Mouse (Mus musculus) c-Kit-positive CD71-positive TER-119-positive erythroid progenitor cells, embryonic 14.5 days (primary cell): Measurements from ENCODE around the gene Calhm3.
"Not testable (repeated sequence)": the region's sequence is repeated elsewhere in the genome, so short reads cannot be mapped to it uniquely, and the experiment has no call there.

Experiments used
- DNase-seq: peaks from one replicate; pipeline ENCODE4 v3.0.0-alpha.2; 2013; ENCODE audit warnings: low spot score

Gene Calhm3

DNA sequence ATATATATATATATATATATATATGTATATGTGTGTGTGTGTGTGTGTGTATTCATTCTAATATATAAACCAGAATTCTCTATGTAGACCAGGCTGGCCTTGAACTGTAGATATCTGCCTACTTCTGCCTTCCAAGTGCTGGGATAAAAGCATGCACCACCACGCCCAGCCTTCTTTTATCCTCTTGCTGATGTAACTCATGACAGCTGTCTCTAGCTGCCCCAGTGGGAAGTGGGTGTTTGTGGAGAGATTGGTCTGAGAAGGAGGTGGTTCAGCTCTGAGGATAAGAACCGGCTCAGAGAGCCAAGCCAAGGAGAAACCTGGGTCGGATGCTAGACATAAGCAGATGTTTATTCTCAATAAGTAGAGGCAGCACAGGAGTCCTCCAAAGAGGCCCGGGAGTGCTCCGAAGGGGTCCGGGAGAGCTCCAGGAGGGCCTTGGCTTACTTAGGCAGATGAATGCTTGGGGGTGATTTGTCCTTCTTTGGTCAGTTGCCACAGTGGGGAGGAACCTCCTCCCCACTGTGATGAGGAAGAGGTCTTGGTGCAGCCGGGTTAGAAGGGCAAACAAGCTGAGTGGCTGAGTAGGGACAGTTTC is 10.2 kb upstream of the Calhm3 start:
- no peak for DNase-seq

DNA sequence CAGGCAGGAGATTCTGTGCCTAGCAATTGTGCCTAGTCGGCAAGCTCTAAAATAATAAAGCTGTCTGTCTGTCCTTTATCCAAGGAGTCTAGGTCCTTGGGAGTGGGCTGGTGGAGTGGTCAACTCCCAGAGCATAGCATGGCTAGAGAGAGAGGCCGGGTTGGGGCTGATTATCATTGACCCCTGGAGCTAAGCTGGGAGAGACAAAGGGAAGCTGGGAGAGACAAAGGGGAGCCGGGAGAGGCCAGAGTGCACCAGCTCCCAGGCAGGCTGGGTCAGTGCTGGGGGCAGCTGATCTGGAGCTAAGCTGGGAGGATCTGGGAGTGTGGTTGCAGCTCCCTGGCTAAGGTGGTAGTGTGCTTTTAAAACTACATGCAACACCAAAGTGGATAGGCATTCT is 9.2 kb upstream of the Calhm3 start:
- no peak for DNase-seq

DNA sequence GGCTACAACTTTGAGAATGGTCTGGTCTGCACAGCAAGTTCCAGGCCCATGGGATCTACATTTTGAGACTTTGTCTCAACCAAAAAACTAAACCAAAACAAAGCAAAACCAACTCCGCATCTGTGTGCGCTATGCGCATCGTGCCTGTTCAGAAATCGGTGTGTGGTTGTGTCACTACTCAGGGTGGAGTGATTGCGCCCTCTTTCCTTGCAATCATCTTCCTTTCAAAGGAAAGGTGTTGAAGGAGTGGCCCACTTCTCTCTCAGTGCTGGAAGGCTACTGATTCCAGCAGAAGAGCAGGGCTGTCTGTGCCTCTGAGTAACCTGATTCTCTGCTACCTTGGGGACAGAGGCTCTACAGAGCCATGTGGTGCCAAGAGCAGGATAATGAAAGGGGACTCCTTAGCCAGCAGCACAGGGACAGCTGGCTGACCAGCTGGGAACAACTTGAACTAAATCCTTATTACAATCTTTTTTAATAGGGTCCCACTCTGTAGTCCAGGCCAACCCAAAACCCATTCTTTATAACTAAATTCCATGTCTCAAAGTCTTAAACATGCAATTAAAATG is 5.7 kb upstream of the Calhm3 start:
- no peak for DNase-seq

DNA sequence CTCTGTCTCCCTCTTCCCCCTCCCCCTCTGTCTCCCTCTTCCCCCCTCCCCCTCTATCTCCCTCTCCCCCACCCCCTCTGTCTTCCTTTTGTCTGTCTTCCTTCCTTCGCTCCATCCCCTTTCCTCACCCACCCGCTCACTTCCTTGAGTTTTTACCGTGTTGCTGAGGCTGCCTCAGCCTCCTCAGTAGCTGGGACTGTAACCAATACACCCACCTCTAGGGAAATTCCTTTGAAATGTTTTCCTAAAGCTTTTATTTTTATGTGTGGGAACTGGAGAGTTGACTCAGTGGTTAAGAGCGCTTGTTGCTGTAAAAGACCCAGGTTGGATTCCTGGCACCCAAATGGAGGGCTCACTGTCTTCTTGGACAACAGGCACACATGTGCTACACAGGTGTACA is 4.1 kb upstream of the Calhm3 start:
- no peak for DNase-seq

DNA sequence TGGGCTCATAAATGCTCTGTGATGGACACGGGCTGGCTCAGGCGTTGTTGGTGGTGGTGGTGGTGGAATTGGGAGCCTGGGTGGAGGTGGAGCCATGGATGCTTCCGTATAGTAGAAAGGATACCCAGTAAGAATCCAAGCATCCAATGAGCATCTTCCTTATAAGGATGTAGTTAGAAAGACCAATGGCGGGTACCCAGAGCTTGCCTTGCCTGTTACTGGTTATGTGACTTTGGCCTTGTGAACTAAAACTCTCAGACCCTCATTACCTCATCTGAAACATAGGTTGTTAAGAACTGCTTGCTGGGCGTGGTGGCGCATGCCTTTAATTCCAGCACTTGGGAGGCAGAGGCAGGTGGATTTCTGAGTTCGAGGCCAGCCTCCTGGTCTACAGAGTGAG is 3.8 kb downstream of the Calhm3 start:
- DNase-seq: no peak

DNA sequence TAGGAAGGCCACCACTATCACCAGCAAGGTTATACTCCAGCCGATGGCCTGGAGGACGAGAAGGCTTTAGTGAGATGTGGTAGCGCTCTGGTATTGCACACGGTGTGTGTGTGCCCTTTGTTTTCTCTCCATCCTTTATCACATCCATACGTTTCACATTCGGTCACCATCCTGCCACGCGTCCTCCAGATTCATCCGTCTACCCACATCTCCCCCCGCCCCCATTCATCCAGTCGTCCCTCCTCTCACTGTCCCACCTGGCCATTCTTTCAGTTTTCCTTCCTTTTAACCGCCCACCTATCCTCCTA is 5.5 kb downstream of the Calhm3 start:
- no peak for DNase-seq

DNA sequence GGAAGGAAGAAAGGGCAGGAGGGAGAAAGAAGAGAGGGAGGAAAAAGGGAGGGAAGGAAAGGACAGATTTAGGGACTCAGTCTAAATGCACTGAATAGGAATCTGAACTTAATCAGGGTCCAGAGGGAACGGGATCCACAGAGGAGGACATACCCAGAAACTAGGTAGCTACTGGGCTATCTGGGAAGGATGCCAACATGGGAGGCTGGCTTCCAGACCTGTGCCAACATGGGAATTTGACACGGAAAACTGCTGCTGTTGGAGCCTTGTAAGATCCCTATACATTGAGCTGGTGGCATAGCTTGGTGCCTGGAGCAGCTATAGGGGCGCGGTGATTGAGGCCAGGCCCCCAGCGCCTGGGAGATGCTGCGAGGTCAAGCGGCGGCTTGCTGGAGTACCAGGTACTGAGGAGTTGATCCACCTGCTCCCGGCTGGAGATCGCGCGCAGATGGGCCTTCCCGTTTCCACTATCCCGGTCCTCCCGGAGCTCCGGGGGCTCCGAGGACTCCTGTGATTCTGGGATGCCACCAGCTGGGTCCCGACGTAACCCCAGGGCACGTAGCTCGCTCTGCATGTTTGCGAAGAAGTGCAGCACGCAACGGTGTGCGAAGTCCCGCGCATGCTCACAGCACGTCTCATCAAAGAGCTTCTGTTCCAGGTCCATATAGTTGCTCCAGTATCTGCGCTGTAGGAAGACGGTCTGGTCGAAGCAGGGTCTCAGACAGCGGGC is 6.1 kb downstream of the Calhm3 start:
- no peak for DNase-seq

DNA sequence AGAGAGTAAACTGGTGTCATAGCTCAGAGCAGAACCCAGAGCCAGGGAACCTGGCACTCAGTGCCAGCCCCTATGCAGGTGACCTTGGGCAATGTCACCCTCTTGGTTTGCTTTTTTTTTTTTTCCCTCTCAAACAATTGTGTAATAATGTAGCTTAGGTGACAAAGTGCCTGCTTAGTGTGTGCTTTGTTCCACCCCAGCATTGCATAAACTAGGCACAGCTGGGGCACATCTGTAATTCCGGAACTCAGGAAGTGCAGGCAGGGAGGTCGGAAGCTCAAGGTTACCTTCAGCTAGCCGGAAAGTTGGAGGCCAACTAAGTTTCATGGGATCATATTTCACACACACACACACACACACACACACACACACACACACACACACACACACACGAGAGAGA is 7.7 kb downstream of the Calhm3 start:
- no peak for DNase-seq

DNA sequence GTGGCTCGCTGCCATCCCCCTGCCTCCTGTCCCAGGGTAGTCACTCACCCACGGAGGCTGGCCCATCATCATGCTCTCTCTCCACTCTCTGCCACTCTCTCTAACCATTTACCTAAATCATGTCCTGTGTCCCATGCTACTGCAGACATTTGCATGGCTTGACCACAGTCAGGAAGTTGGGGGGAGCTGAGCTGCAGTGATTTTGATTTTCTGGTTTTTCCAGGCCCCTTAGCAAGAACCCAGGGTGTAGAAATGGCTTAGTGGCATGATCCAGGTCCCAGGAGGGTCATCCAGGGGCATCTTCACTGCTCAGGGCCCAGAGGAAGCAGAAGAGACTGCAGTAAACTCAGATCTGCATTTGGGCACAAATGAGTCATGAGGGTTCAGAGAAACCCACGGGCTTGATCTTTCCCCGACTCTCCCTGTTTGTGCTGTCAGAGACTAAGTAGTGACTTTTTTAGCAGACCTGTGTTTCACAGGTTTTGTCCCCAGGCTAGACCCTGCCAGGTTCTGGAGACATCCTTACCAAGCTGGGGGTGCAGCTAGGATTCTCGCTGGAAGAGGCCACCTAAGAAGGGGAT is 9.2 kb downstream of the Calhm3 start:
- no peak for DNase-seq

DNA sequence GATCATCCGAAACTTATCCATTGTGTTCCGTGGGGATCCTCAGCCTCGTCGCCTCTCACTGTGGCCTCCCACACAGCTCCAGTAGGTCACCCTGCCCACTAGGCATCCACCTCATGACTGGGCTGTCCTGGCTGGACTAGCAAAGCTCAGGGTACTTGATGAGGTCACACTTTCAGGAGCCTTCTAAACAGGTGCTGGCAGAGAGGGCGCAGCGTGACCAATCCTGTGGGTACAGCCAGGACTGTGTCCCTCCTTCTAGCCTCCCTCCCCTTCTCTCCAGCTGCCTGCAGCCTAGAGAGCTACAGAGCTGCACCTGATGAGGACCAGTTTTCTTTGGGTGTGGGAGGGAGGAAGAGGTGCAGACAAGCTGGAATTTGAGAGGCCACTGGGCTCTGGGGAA is 13.4 kb downstream of the Calhm3 start, which contains the start of gene Calhm1:
TSS of gene Calhm1 (minus strand) at position 101 of the 400 bp plus-strand sequence.
- DNase-seq: no peak

DNA sequence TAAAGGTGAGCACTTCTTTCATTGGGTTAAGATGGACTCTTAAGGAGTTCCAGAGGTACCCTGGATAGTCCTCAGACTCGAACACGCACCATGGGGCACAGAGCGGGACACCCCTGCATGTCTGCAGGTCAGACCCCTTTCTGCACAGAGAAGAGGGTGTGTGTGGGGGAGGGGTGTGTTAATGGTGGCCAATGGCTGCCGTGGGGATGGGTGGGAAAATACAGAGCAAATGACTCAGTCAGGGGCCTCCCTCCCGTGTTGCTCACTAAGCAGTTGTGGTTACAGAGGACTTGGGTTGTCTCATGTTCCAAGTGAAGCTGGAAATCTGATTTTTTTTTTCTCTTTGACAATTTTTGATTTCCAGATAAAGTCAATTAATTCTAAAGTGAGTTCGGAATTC is 15.1 kb downstream of the Calhm3 start:
- DNase-seq: no peak

DNA sequence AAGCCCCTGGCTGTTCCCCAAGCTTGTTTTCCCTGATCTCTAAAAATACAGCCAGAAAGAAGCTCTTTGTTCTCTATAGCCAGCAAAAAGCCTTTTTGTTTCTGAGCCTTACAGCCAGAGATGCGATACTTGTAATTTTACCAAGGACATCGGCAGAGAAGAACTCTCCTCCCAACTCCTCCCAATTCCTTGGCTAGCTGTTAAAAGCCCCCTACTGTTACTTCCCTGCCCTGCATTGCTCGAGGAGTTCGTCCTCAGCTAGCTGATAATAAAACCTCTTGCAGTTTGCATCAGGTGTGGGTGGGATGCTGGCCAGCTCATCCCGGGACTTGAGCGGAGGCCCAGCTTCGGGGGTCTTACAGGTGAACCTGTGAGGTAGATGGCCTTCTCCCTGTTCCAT is 18.0 kb downstream of the Calhm3 start:
- not testable (repeated sequence) for DNase-seq

DNA sequence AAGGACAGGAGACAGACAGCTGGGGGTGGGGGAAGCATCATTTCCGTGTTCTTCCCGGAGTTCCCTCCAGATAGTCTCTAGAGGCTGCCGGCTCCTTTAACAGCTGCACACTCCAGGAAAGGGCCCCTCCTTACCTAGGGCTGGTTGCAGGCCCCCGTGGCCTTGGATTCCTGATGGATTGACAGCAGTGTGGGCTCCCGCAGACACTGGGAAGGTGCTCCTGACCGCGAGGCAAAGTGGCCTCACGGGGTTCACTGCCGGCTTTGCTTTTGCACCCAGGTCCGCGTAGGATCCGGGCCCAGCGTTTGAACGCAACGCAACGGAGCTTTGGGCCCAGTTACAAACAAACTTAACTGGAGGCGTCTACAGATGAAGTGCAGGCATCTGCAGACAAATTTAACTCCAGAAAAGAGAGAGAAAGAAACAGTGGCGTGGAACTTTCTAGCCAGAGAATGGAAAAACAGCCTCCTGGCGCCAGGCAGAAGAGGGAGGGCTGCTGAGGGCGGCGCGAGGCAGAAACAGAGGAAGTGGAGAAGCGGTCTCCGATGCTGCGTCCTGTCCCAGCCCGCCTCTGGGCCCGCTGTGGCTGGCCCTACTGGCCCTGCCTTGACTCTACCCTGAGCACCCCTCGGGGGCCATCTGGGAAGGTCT is 19.7 kb downstream of the Calhm3 start, which contains the start of gene Calhm2:
TSS of gene Calhm2 (minus strand) at position 524 of the 651 bp plus-strand sequence.
- no peak for DNase-seq

DNA sequence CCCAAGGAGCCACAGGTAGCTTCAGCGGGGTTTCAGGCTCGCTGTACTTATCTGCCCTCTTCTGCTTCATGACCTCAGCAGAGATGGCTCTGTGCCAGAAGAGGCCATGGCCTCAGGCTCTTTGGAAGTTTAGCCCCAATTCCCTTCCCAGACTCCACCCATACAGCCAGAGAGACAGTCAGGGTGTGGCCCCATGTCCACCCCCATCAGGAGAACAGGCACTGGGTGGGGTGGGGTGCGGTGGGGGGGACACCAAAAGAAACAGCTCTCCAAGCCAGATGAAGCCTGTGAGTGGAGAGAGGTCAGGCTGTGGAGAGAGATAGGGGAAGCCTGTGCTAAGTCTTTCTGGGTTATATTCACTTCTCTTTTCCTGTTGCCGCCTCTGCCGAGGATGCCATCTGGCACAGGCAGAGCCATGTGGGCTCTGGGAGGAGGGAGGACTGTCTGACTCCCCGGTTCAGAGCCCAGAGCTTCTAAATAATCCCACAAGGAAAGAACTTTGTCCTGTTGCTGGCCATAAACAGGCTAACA is 20.4 kb downstream of the Calhm3 start:
- peak; percentile 38 for DNase-seq

DNA sequence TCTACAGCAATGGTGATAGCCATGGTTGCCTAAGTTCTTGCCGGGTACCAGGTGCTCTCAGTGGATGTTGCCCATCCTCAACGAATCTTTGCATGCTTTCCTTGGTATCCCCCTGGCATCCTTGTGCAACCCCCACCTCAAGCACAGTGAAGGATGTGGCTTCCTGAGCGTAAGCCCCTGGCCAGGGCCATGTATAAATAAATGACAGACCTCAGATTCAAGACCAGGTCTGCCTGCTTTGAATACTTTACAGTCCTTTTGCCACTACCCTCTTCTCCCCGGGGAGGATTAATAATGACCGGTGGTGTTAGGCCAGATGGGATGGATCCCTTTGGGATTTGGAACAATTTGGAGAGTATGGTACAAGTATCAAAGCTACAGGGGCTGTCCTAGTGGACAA is 21.4 kb downstream of the Calhm3 start:
- DNase-seq: no peak

DNA sequence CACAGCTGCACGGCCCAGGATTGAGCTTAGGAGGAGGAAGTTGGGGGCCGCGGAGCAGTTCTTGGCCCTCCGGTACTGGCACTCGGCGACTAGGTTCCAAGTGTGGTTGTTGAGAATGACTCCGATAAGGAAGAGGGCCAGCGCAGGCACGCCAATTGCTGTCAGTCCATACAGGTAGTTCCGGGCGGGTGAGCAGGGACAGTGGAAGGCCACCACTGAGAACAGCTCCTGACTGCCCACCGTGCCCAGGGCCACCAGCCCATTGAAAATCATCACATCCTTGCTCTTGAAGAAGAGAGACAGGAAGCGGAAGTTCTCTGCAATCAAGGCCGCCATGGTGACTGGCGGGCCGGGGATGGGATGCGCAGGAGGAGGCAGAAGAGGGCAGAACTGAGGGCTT is 22.0 kb downstream of the Calhm3 start:
- no peak for DNase-seq

DNA sequence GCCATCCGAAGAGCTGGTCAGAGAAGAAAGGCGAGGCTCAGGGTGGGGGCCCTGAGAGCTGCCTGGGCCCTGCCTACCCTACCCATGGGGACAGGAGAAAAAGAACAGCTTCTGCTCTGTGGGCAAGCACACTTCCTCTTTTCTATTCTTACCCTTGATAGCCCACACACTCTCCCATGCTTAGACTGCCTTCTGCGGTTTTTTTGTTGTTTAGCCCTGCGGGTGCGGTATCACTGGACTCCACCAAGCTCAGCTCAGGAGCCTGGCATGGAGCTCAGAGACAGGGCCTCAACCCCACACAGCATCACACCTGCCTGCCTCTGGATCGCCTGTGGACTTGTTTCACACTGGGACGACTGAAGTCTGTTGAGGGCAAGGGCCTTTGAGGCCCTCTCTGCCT is 24.4 kb downstream of the Calhm3 start:
- no peak for DNase-seq

DNA sequence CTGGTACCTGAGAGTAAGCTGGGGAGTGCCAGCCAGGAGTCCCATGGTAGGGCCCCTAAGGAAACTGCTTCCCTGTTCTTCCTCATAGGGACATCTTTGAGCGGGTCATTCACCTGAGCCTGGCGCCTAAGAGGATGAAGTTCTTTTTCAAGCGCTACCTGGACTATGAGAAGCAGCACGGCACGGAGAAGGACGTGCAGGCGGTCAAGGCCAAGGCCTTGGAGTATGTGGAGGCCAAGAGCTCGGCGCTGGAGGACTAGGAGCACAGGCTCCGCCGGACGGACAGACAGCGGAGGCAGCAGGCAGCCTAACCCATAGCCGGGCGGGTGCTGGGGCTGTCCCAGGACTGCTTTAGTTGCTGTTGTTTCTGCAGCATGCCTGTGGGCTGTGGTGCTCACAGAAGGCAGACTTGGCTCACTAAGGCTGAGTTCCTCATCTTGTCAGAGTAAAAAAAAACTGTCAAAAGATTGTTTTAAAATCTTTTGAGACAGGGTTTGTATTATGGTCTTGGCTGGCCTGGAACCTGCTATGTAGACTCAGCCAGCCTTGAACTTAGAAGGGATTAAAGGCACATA is 26.9 kb downstream of the Calhm3 start:
- DNase-seq: no peak

DNA sequence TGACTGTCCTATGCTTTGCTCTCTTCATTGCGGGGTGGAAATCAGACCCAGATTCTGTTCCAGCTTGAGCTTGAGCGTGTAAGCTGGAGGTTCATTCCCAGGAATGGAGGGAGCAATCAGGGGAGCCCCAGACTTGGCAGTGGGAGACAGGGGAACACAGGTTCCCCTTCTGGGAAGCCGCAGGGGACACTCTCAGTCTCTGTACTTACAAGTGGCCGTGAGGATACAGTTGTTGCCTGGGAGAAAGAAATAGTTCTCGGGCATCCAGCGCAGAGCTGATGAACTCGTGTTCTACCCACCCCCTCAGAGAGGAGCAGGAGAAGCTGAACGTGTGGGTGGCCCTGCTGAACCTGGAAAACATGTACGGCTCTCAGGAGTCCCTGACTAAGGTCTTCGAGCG is 28.7 kb downstream of the Calhm3 start:
- DNase-seq: no peak

DNA sequence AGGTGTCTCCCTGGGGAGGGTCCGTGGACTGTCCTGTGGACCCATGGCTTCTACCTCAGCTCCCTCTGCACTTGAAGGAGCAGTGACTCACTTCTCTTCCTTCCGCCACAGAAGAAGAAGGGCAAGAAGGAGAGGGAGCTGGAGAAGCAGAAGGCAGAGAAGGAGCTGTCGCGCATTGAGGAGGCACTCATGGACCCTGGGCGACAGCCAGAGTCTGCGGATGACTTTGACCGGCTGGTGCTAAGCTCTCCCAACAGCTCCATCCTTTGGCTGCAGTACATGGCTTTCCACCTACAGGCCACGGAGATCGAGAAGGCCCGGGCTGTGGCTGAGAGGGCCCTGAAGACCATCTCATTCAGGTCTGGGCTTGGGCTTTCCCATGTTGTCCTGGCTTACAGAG is 29.4 kb downstream of the Calhm3 start:
- no peak for DNase-seq

DNA sequence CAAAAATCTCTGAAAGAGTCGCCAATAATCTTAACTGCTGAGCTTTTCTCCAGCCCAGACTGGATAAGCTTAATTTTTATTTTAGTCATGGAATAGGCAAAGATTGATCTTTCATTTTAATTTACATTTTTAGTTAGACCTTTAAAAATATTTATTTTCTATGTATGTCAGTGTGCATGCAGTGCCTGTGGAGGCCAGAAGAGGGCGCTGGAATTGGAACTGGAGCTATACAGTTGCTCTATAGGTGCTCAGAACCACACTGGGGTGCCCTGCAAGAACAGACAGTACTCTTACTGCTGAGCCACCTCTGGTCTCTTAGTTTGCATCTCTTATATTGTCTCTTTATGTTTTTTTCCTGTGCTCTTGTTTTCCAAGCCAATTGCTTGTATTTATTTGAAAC is 34.8 kb downstream of the Calhm3 start:
- peak; percentile 29 for DNase-seq

DNA sequence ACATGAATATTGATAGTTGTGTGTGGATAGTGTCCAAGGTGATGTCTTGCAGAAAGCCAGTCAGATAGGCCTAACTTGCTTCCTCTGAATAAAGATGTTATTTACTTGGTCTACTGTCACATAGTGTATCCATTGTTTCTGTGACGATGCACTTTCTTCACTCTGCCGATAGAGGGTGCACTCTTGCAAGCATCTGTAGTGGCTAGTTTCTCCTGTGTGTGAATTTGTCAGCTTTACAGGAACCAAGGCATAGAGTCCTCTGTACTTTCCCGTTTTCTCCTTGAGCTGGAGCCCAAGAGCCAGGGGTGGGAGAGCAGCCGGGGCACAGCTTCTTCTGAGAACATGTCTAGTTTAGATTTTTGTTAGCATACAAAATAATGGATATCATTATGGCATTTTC is 36.5 kb downstream of the Calhm3 start:
- peak; percentile 15 for DNase-seq
